Comparison of ENCODE assay signal across 17 mouse cellular contexts in the genomic region with DNA sequence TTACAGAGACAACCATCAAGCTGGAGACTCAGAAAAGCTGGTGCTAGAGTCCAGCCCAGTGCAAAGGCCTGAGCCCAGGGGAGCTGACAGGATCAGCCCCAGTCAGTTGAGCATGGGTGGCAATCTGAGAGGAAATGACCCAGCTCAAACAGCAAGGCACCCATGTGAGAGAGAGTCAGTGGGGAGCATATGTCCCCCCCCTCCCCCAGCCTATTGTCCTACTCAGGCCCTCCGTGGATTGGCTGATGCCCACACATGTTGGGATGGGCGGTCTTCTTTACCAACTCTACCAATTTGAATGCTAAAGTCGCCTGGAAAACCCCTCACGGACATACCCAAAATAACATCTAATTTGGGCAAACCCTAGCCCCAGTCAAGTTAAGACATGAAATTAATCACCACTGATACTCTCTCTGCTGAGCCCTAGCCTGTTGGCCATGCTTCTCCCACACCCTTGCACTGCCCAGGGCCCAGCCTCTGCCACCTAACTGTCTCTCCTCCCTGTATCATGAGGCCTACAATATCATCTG. TPM values are rescaled to one million over a fixed set of nuclear protein-coding genes. Genes with fewer than 3 reads are reported as not detected.
"Had no signal": no experiment of that assay in that cellular context is flagged by ENCODE, and none has a peak within 500 bp of the region (broad histone marks: within the 10 kb centered on the region; RNA-seq: fewer than 3 reads in every experiment).

No protein-coding gene starts in this region.

- H3K4me3 ChIP-seq: intestine, embryonic 15.5 days; left cerebral cortex, adult 2 months had no signal

- H3K4me2 ChIP-seq: intestine, embryonic 15.5 days; lung, embryonic 14.5 days had no signal

- ATAC-seq: intestine, embryonic 15.5 days; liver, postnatal 0 days; lung, postnatal 0 days had no signal

- H3K36me3 ChIP-seq: intestine, embryonic 15.5 days had no signal

- H3K9ac ChIP-seq: intestine, embryonic 15.5 days; liver, embryonic 14.5 days; liver, postnatal 0 days; lung, embryonic 14.5 days had no signal

- DNase-seq: kidney, adult 18-20 months; kidney, postnatal 10 days; kidney, postnatal 36 days; layer of hippocampus, postnatal 36 days; liver, postnatal 0 days; lung, embryonic 14.5 days; midbrain, embryonic 14.5 days; thymus, adult 2 months; thymus, postnatal 14 days; thymus, postnatal 4 days had no signal

- H3K4me1 ChIP-seq: intestine, embryonic 15.5 days had no signal

- H3K27me3 ChIP-seq: intestine, embryonic 15.5 days had no signal

- H3K9me3 ChIP-seq: intestine, embryonic 15.5 days had no signal

- H3K27ac ChIP-seq: intestine, embryonic 15.5 days; left cerebral cortex, adult 2 months; liver, embryonic 14.5 days; macrophage had no signal

RNA-seq across cellular contexts. Expression of a gene that starts 7.4 kb away (rescaled TPM):
- polyA plus RNA-seq: macrophage; small intestine, adult 2 months had no signal

RNA-seq across cellular contexts. Expression of a gene that starts 8.0 kb away (rescaled TPM):
- polyA plus RNA-seq: midbrain, embryonic 14.5 days; neural tube, embryonic 14.5 days had no signal

RNA-seq across cellular contexts. Expression of a gene that starts 59.2 kb away (rescaled TPM):
- polyA plus RNA-seq: lung, postnatal 0 days; midbrain, embryonic 14.5 days had no signal
